Mouse (Mus musculus): ENCODE measurements at regions not wholly inside any gene's neighbourhood (a gene's known extent, or its start where the extent isn't known, plus 50 kb on each side); places are given as distances from the start of the nearest gene placed in this dataset.
"Not testable (repeated sequence)": the region's sequence is repeated elsewhere in the genome, so short reads cannot be mapped to it uniquely, and the experiment has no call there.

DNA sequence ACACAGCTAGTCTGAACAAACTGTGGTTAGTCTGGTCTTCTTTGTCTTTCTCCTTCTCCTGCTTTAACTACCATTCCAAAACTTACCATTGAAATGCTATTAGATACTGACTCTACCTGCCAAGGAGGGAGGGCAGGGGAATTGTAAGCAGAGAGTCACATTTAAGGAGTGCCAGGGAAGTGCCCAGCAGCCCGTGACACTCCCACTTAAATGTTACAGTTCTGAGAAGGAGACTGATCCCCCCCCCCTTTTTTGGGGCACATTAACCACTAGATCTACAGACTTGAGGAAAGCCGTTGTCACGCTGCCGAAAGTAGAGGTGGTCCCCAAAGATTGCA, 166.9 kb upstream of the Rgma start:
- DNase-seq: no peak

- DNase-seq: no peak
Measured at GRCm38 (mm10) chr7:73208817-73209602, 166.3 kb upstream of the Rgma start.

- no peak for DNase-seq
Measured at GRCm38 (mm10) chr7:73210078-73210477, 165.2 kb upstream of the Rgma start.

DNA sequence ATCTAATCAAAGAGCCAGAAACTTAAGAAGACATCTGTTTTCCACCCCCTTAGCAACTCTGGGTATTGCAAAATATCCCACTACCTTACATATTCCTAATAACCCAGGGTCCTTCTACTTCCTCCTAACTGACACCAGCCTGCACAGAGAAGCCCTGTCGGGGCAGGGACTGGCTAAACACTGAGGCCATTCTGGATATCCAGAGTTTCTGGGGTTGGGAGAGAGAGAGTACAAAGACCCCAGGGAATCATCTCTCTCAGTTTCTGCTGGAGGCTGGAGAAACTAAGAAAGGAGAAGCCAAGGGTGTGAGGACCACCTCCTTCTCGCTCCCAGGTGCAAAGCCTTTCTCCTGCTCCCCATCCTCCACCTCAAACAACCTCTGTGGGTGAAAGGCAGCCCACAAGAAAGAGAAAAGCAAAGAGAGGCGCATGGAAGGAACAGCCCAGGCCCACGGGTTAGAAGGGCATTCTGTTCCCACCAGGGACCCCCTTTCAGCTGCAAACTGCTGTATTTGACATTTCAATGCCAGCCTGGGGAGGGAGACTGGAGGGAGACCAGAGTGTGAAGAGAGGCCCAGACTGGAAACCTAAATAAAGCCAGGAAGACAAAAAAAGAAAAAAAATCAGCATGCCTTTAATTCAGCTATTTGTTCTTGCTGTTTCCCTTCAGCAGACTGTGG, 152.9 kb upstream of the Rgma start:
- DNase-seq: peak; percentile 11

- no peak for DNase-seq
Measured at GRCm38 (mm10) chr7:73222929-73223512, 152.3 kb upstream of the Rgma start.

- DNase-seq: no peak
Measured at GRCm38 (mm10) chr7:73233539-73234158, 141.7 kb upstream of the Rgma start.

- DNase-seq: no peak
Measured at GRCm38 (mm10) chr7:73238486-73238885, 136.8 kb upstream of the Rgma start.

GRCm38 (mm10) chr7:73243591-73244355, 131.5 kb upstream of the Rgma start:
- no peak for DNase-seq

- DNase-seq: no peak
Measured at GRCm38 (mm10) chr7:73245431-73245830, 129.9 kb upstream of the Rgma start.

GRCm38 (mm10) chr7:73250593-73250992, 124.7 kb upstream of the Rgma start:
- DNase-seq: no peak

- no peak for DNase-seq
Measured at GRCm38 (mm10) chr7:73251187-73251740, 124.0 kb upstream of the Rgma start.

- DNase-seq: not testable (repeated sequence)
Measured at GRCm38 (mm10) chr7:73254972-73255371, 120.3 kb upstream of the Rgma start.

- DNase-seq: no peak
Measured at GRCm38 (mm10) chr7:73260140-73260539, 115.2 kb upstream of the Rgma start.

DNA sequence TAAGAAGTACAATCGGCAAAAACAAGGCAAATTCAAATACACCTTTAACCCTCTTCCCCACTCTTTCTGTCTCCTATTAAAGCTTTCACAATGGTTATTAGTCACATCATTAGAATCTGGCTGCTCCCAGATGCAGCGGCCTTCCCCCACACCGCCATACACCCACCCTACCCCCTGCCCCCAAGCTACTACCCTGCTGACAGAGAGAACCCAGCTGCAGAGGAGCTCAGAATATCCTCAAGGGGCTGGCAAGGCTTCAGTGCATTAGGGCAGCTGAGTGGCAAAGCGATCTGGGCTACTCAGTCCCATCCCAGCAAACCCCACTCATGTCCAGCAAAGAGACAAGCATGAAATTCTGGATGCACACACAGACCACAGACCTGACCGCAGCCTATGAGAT, 113.6 kb upstream of the Rgma start:
- no peak for DNase-seq

DNA sequence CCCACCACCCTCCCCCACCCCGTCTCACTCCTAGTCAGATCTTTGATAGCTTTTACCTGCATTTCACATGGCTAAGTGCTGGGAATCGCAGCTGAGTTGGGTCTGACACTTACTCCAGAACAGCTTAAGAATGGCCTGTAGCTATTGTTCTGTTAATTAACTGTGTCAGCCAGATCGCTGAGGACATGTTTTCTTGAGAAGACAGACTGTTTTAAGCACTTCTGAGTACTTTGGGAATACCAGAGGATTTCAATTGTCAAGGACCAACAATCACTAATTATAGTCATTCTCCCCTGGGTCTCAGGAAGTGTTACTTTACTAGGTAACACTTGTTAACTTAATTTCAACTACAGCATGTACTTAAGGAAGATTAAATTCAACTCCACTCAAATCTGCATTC, 112.8 kb upstream of the Rgma start:
- DNase-seq: no peak

GRCm38 (mm10) chr7:73269626-73270025, 105.7 kb upstream of the Rgma start:
- DNase-seq: no peak

GRCm38 (mm10) chr7:73272787-73273186, 102.5 kb upstream of the Rgma start:
- no peak for DNase-seq

DNA sequence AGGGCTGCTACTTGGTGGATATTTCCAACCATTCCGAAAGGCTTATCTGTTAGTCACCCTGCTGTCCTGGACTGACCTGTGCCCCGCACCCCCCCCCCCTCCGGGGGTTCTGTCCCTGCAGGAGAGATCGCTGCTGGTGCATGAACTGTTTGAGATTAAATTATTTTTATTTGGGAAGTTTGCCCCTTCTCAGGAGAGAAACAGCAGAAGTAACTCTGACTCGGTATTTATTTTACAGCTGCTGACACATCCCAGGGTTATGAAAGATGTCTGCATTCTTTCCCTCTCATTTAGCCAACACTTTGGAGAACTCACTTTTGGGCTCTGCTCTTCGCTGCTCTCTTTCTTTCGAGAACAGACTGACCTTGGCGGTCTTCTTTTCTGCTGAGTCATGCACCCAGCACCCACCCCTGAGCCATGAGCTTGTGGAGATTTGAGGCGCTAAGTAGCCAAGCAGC, 99.5 kb upstream of the Rgma start:
- no peak for DNase-seq

- no peak for DNase-seq
Measured at GRCm38 (mm10) chr7:73278616-73279015, 96.7 kb upstream of the Rgma start.

- no peak for DNase-seq
Measured at GRCm38 (mm10) chr7:73279936-73280445, 95.3 kb upstream of the Rgma start.

- no peak for DNase-seq
Measured at GRCm38 (mm10) chr7:73286244-73286643, 89.1 kb upstream of the Rgma start.

DNA sequence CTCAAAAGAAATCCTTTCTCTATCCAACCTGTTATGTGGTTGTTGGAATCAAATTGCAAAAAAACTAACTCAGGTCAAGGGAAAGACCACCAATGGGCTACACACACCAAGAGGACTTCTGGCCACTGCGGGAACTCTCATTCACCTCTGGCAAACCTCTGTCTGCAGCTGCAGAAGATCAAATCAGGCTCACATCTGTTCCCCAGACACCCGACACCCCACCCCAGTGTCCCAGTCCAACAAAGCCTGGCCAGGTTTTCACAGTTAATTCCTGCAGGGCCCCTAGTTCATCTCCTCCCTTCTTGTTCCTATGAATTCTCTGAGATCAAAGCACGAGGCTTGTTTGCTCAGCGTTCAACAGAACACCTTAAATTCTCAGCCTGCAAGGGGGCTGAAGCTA, 82.0 kb upstream of the Rgma start:
- no peak for DNase-seq
